Mouse (Mus musculus): ENCODE measurements around the gene Itga11. TPM values are rescaled to one million over a fixed set of nuclear protein-coding genes. Genes with fewer than 3 reads are reported as not detected.

Itga11 gene
- polyA plus RNA-seq (2012) = not detected in 2 replicates

GRCm38 (mm10) chr9:62677641-62678549, at the start of gene Itga11:
Itga11 (plus strand) TSS chr9:62677826.
- no peak within 1 kb of the TSS for H3K4me3 ChIP-seq (replicated peaks)

DNA sequence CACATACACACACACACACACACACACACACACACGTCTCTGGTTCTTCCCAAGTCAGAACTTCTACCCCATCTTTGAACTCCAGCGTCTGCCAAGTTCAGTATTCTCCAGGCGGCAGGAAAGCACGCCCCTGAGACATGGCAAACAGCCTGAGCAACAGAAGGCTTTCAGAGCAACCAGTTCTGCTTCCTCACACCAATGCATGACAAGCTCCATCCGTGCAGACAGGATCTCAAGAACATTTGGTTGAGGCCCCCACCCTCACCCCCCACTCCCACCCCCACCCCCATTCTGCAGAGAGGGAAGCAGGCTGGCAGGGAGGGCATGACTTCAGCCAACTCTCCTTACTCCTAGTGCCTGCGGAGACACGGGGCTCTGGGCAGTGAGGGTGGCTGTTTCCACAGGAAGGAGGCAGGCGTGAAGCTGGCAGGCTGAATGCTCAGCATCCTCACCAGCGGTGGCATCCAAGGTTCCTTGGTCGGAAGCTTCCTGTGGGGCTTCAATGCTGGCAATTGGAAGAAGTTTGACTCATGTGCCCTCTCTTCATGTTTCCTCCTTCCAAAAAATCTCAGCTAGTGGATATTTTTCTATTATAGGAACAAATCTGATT, 46.9 kb upstream of the Itga11 start:
- no peaks in the 10 kb centered on the region for H3K4me1 ChIP-seq (ENCODE audit: control insufficient read depth)
- no peaks in the 10 kb centered on the region for H3K27me3 ChIP-seq (ENCODE audit: control insufficient read depth)
- TF ChIP-seq TAL1 (IDR thresholded peaks at IDR 0.05; ENCODE audit: low read length) (no peak), GATA1 (IDR thresholded peaks at IDR 0.05; ENCODE audit: low read length) (no peak)
- H3K9me3 ChIP-seq (ENCODE audit: control insufficient read depth, low read length) = no peaks in the 10 kb centered on the region
- no peaks in the 10 kb centered on the region for H3K36me3 ChIP-seq (ENCODE audit: control insufficient read depth)
- H3K4me3 ChIP-seq (replicated peaks) = no peak overlapping the region

More at GRCm38 (mm10) chr9:62677641-62678549, at the start of gene Itga11:
- no peaks in the 10 kb centered on the region for H3K36me3 ChIP-seq (ENCODE audit: control insufficient read depth)
- no peaks in the 10 kb centered on the region for H3K4me1 ChIP-seq (ENCODE audit: control insufficient read depth)
- H3K27me3 ChIP-seq (ENCODE audit: control insufficient read depth) = peaks cover 31% of the 10 kb centered on the region
- no peaks in the 10 kb centered on the region for H3K9me3 ChIP-seq (ENCODE audit: control insufficient read depth, low read length)
- TF ChIP-seq GATA1 (IDR thresholded peaks at IDR 0.05; ENCODE audit: low read length) (no peak), TAL1 (IDR thresholded peaks at IDR 0.05; ENCODE audit: low read length) (no peak)

DNA sequence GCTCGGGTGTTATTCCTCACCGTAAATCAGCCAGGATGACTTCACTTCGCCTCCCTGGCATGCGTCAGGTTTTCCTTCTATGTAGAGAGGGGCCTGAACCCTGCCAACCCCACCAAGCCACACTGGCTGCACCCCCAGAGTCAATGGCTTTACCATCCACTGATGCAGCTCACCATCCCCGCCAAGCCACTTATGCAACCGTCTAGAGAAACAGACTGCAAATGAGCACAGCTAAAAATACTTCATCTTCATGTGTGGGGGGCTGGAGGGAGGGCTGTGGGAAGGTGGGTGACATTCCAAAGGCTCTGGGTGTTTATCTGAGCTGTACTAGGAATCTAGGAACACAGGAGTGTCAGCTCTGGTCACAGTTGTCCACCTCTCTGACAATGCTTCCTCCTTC, 45.2 kb upstream of the Itga11 start:
- no peak overlapping the region for H3K4me3 ChIP-seq (replicated peaks)
- no peak for TF ChIP-seq TAL1 (IDR thresholded peaks at IDR 0.05; ENCODE audit: low read length)
- TF ChIP-seq GATA1 (IDR thresholded peaks at IDR 0.05; ENCODE audit: low read length) = no peak
- H3K27me3 ChIP-seq (ENCODE audit: control insufficient read depth) = no peaks in the 10 kb centered on the region
- H3K36me3 ChIP-seq (ENCODE audit: control insufficient read depth) = no peaks in the 10 kb centered on the region
- H3K9me3 ChIP-seq (ENCODE audit: control insufficient read depth, low read length) = no peaks in the 10 kb centered on the region
- no peaks in the 10 kb centered on the region for H3K4me1 ChIP-seq (ENCODE audit: control insufficient read depth)

GRCm38 (mm10) chr9:62638045-62638444, 39.6 kb upstream of the Itga11 start:
- Histone ChIP-seq H3K4me3 (replicated peaks) (no peak overlapping the region), H3K36me3 (ENCODE audit: control insufficient read depth) (no peaks in the 10 kb centered on the region), H3K9me3 (ENCODE audit: control insufficient read depth, low read length) (no peaks in the 10 kb centered on the region), H3K4me1 (ENCODE audit: control insufficient read depth) (no peaks in the 10 kb centered on the region), H3K27me3 (ENCODE audit: control insufficient read depth) (no peaks in the 10 kb centered on the region)
- no peak for TF ChIP-seq GATA1 (IDR thresholded peaks at IDR 0.05; ENCODE audit: low read length)
- TF ChIP-seq TAL1 (IDR thresholded peaks at IDR 0.05; ENCODE audit: low read length) = no peak

GRCm38 (mm10) chr9:62639686-62640085, 37.9 kb upstream of the Itga11 start:
- Histone ChIP-seq H3K27me3 (ENCODE audit: control insufficient read depth) (no peaks in the 10 kb centered on the region), H3K36me3 (ENCODE audit: control insufficient read depth) (no peaks in the 10 kb centered on the region), H3K4me1 (ENCODE audit: control insufficient read depth) (no peaks in the 10 kb centered on the region), H3K9me3 (ENCODE audit: control insufficient read depth, low read length) (no peaks in the 10 kb centered on the region), H3K4me3 (replicated peaks) (no peak overlapping the region)
- TF ChIP-seq GATA1 (IDR thresholded peaks at IDR 0.05; ENCODE audit: low read length) = no peak
- no peak for TF ChIP-seq TAL1 (IDR thresholded peaks at IDR 0.05; ENCODE audit: low read length)

DNA sequence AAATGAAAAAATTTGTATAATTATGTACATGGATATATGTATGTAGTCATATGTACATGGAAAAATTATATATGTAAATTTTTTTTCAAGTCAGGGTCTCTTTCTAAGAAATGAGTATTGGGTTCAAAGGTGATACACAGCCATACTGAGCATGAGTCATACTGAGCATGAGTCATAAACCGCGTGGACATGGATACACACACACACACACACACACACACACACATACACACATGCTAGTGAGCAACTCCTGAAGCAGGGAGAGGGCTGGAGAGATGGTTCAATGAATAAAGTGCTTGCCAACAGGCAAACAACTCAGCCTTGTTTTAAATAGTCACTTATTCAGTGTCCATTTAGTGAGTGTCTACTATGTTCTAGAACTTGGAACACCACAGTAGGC, 37.4 kb upstream of the Itga11 start:
- TF ChIP-seq TAL1 (IDR thresholded peaks at IDR 0.05; ENCODE audit: low read length) (no peak), GATA1 (IDR thresholded peaks at IDR 0.05; ENCODE audit: low read length) (no peak)
- Histone ChIP-seq H3K9me3 (ENCODE audit: control insufficient read depth, low read length) (no peaks in the 10 kb centered on the region), H3K4me1 (ENCODE audit: control insufficient read depth) (no peaks in the 10 kb centered on the region), H3K36me3 (ENCODE audit: control insufficient read depth) (no peaks in the 10 kb centered on the region), H3K27me3 (ENCODE audit: control insufficient read depth) (no peaks in the 10 kb centered on the region), H3K4me3 (replicated peaks) (no peak overlapping the region)

- H3K36me3 ChIP-seq (ENCODE audit: control insufficient read depth) = no peaks in the 10 kb centered on the region
- no peaks in the 10 kb centered on the region for H3K4me1 ChIP-seq (ENCODE audit: control insufficient read depth)
- H3K4me3 ChIP-seq (replicated peaks) = no peak overlapping the region
- no peaks in the 10 kb centered on the region for H3K9me3 ChIP-seq (ENCODE audit: control insufficient read depth, low read length)
- no peaks in the 10 kb centered on the region for H3K27me3 ChIP-seq (ENCODE audit: control insufficient read depth)
- TF ChIP-seq GATA1 (IDR thresholded peaks at IDR 0.05; ENCODE audit: low read length) (no peak), TAL1 (IDR thresholded peaks at IDR 0.05; ENCODE audit: low read length) (no peak)
These were observed 31.8 kb upstream of the Itga11 start for GRCm38 (mm10) chr9:62645716-62646400.

DNA sequence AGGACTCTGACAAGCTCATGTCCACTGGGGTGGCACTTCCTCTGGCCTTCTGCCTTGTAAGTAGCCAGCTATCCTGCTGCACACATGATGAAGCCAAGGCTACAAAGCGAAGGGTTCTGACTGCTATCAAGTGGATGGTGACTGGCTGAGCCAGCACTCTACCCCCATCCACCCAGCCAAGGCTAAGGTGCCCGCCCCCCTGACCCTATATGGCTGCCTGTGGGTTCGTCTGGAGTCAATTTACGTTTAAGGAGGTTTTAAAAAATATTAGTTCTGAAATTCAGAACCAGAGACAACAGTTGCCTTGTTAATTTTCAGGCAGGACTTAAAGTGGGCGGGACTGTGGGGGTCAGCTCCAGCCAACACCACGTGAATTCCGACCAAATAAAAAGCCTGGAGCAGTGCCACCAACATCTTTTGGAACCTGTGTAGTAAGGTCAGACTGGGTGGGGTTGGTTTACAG, 30.9 kb upstream of the Itga11 start:
- no peak for TF ChIP-seq GATA1 (IDR thresholded peaks at IDR 0.05; ENCODE audit: low read length)
- no peak for TF ChIP-seq TAL1 (IDR thresholded peaks at IDR 0.05; ENCODE audit: low read length)
- H3K9me3 ChIP-seq (ENCODE audit: control insufficient read depth, low read length) = no peaks in the 10 kb centered on the region
- H3K4me3 ChIP-seq (replicated peaks) = no peak overlapping the region
- H3K27me3 ChIP-seq (ENCODE audit: control insufficient read depth) = no peaks in the 10 kb centered on the region
- H3K4me1 ChIP-seq (ENCODE audit: control insufficient read depth) = no peaks in the 10 kb centered on the region
- H3K36me3 ChIP-seq (ENCODE audit: control insufficient read depth) = no peaks in the 10 kb centered on the region

GRCm38 (mm10) chr9:62649444-62649843, 28.2 kb upstream of the Itga11 start:
- H3K4me3 ChIP-seq (replicated peaks) = no peak overlapping the region
- H3K27me3 ChIP-seq (ENCODE audit: control insufficient read depth) = no peaks in the 10 kb centered on the region
- TF ChIP-seq TAL1 (IDR thresholded peaks at IDR 0.05; ENCODE audit: low read length) (no peak), GATA1 (IDR thresholded peaks at IDR 0.05; ENCODE audit: low read length) (no peak)
- no peaks in the 10 kb centered on the region for H3K9me3 ChIP-seq (ENCODE audit: control insufficient read depth, low read length)
- no peaks in the 10 kb centered on the region for H3K36me3 ChIP-seq (ENCODE audit: control insufficient read depth)
- H3K4me1 ChIP-seq (ENCODE audit: control insufficient read depth) = no peaks in the 10 kb centered on the region

All from erythroblast, embryonic 14.5 days (primary cell).